Mouse (Mus musculus): ENCODE measurements at regions not wholly inside any gene's neighbourhood (a gene's known extent, or its start where the extent isn't known, plus 50 kb on each side); places are given as distances from the start of the nearest gene placed in this dataset.
A peak's percentile ranks its signal among the peaks of the same experiment; 100 is the strongest.

- H3K4me3 ChIP-seq (ENCODE audit: insufficient read depth, low read depth, low read length) = no peak overlapping the region
- H3K27ac ChIP-seq (replicated peaks; ENCODE audit: low read depth, low read length) = no peak overlapping the region
- no peaks in the 10 kb centered on the region for H3K4me1 ChIP-seq (ENCODE audit: control insufficient read depth, insufficient read depth, insufficient read length, low read length)
These were observed 164.1 kb upstream of the Rpl34 start for GRCm38 (mm10) chr3:130894168-130894814.

DNA sequence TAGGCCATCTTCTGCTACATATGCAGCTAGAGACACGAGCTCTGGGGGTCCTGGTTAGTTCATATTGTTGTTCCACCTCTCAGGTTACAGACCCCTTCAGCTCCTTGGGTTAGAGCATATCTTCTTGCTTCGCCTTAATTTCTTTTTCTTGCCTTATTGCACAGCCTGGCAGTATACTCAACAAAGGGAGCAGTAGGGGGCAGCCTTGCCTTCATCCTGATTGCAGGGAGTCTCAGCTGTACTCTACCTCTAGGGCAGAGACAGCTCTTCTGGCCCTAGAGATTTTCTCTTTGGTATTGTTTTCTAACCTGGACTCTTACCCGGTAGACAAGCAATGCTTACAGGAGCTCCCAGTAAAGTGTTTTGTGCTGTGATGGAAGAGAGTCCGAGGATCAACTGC is 161.1 kb upstream of the Rpl34 start:
- Histone ChIP-seq H3K27ac (replicated peaks; ENCODE audit: low read depth, low read length) (no peak overlapping the region), H3K4me3 (ENCODE audit: insufficient read depth, low read depth, low read length) (no peak overlapping the region), H3K4me1 (ENCODE audit: control insufficient read depth, insufficient read depth, insufficient read length, low read length) (no peaks in the 10 kb centered on the region)

GRCm38 (mm10) chr3:130888587-130888986 is 158.4 kb upstream of the Rpl34 start:
- Histone ChIP-seq H3K27ac (replicated peaks; ENCODE audit: low read depth, low read length) (no peak overlapping the region), H3K4me3 (ENCODE audit: insufficient read depth, low read depth, low read length) (no peak overlapping the region), H3K4me1 (ENCODE audit: control insufficient read depth, insufficient read depth, insufficient read length, low read length) (peaks cover 6% of the 10 kb centered on the region; the same call in 1 of the 2 replicates)

GRCm38 (mm10) chr3:130887540-130888312 is 157.5 kb upstream of the Rpl34 start:
- Histone ChIP-seq H3K4me3 (ENCODE audit: insufficient read depth, low read depth, low read length) (no peak overlapping the region), H3K4me1 (ENCODE audit: control insufficient read depth, insufficient read depth, insufficient read length, low read length) (peaks cover 6% of the 10 kb centered on the region; the same call in 1 of the 2 replicates), H3K27ac (replicated peaks; ENCODE audit: low read depth, low read length) (no peak overlapping the region)

DNA sequence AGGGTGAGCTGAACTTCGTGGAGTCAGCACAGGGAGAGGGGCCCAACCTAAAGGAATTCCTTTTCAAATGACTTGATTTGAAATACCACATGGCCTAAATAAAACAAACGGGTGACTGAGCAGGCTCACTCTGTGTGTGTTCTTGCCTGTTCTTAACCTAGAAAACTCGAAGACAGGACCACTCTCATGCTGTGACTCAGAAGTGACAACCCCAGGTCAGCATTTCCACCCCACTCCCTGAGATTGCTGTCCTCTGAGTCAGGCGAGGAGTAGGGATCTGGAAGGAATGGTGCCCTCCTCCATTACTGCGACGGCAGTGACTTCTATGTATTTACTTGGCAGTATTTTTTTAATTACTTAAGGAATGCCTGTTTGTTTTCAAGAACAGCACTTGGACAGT is 155.8 kb upstream of the Rpl34 start:
- H3K4me3 ChIP-seq (ENCODE audit: insufficient read depth, low read depth, low read length) = no peak overlapping the region
- no peak overlapping the region for H3K27ac ChIP-seq (replicated peaks; ENCODE audit: low read depth, low read length)

DNA sequence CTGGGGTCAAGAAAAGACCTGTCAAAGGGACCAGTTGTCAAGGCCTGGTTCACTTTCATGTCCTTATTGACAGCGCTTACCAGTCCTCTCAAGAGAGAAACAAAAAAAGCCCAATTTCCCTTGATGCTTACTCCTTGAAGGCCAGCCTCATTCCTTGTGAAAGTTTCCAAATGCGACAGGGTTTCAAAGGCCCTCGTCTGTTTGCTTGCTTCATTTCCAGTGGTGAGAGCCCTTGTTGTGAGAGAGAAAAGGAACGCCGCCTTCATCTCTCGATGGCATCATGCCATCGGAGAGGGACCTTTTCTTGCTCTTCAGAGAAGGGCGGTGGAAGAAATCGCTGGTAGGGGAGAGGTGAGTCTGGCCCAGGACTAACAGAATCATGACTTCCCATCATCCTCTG is 154.2 kb upstream of the Rpl34 start:
- no peak overlapping the region for H3K4me3 ChIP-seq (ENCODE audit: insufficient read depth, low read depth, low read length)
- H3K4me1 ChIP-seq (ENCODE audit: control insufficient read depth, insufficient read depth, insufficient read length, low read length) = peaks cover 6% of the 10 kb centered on the region; the same call in 1 of the 2 replicates
- H3K27ac ChIP-seq (replicated peaks; ENCODE audit: low read depth, low read length) = peak overlapping the region; percentile 91

More for the DNA sequence above, 155.8 kb upstream of the Rpl34 start:
- peaks cover 6% of the 10 kb centered on the region; the same call in 1 of the 2 replicates for H3K4me1 ChIP-seq (ENCODE audit: control insufficient read depth, insufficient read depth, insufficient read length, low read length)

DNA sequence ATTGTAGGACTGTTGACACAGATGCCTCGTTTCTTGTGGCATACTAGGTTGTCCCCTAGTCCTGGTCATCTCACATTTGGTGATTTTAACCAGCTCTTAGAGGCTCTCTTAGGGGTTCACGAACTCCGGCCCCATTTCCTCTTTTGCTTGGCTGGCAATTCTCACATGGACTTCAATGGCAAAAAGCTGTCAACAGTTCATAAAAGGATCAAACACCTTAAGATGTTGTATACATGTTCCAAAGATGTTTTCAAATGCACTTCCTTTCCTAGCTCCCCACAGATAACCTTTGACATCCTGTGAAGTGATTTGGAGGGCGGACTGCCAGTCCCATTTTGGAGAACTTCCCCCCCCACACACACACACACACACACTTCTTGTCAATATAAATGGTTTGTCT is 153.7 kb upstream of the Rpl34 start:
- peaks cover 6% of the 10 kb centered on the region; the same call in 1 of the 2 replicates for H3K4me1 ChIP-seq (ENCODE audit: control insufficient read depth, insufficient read depth, insufficient read length, low read length)
- H3K4me3 ChIP-seq (ENCODE audit: insufficient read depth, low read depth, low read length) = no peak overlapping the region
- peak overlapping the region; percentile 91 for H3K27ac ChIP-seq (replicated peaks; ENCODE audit: low read depth, low read length)

GRCm38 (mm10) chr3:130883319-130883718 is 153.1 kb upstream of the Rpl34 start:
- H3K4me3 ChIP-seq (ENCODE audit: insufficient read depth, low read depth, low read length) = no peak overlapping the region
- H3K4me1 ChIP-seq (ENCODE audit: control insufficient read depth, insufficient read depth, insufficient read length, low read length) = peaks cover 6% of the 10 kb centered on the region; the same call in 1 of the 2 replicates
- no peak overlapping the region for H3K27ac ChIP-seq (replicated peaks; ENCODE audit: low read depth, low read length)

DNA sequence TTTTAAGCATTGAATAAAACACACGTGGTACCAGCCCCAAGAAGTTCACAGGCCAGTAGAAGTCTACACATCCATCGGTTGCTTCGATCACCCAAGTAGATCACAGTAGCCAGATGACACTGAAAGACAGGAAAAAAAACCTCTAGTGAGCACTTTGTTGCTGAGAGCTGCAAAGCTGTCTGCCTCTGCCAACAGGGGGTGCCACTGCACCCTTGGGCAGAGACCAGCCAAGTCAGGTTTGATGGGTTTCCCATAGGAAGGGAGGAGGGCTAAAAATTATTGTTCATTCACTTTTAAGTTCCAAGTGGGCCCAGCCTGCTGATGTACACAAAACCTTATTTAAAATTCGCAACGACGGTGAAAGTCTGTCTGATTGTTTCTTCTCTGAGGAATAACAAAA is 150.3 kb upstream of the Rpl34 start:
- H3K4me1 ChIP-seq (ENCODE audit: control insufficient read depth, insufficient read depth, insufficient read length, low read length) = peaks cover 6% of the 10 kb centered on the region; the same call in 1 of the 2 replicates
- H3K4me3 ChIP-seq (ENCODE audit: insufficient read depth, low read depth, low read length) = no peak overlapping the region
- H3K27ac ChIP-seq (replicated peaks; ENCODE audit: low read depth, low read length) = 0 out of 2 replicates have a peak overlapping the region, but pooled peaks have one; percentile 44

- Histone ChIP-seq H3K27ac (replicated peaks; ENCODE audit: low read depth, low read length) (no peak overlapping the region), H3K4me1 (ENCODE audit: control insufficient read depth, insufficient read depth, insufficient read length, low read length) (peaks cover 6% of the 10 kb centered on the region; the same call in 1 of the 2 replicates), H3K4me3 (ENCODE audit: insufficient read depth, low read depth, low read length) (no peak overlapping the region)
These were observed 149.3 kb upstream of the Rpl34 start for GRCm38 (mm10) chr3:130879463-130879862.

DNA sequence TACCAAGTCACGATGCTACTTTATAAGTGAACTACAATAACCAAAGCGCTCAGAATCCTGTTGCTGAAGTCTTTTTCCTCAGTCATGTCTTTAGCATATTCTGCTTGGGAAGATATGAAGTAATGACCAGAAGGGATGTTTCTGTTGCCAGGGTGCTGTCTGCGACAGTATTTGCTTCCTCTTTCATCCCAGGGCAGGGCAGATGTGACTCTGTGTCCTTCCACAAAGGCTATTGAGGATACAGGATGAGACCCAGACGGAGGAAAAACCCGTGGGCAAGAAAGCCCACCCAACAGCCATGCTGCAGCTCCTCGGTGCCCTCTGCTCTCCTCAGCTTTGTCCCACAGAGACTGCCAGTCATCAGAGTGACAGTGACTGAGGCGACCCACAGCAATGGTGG is 148.6 kb upstream of the Rpl34 start:
- H3K4me1 ChIP-seq (ENCODE audit: control insufficient read depth, insufficient read depth, insufficient read length, low read length) = peaks cover 2% of the 10 kb centered on the region; the same call in 1 of the 2 replicates
- no peak overlapping the region for H3K4me3 ChIP-seq (ENCODE audit: insufficient read depth, low read depth, low read length)
- H3K27ac ChIP-seq (replicated peaks; ENCODE audit: low read depth, low read length) = no peak overlapping the region

DNA sequence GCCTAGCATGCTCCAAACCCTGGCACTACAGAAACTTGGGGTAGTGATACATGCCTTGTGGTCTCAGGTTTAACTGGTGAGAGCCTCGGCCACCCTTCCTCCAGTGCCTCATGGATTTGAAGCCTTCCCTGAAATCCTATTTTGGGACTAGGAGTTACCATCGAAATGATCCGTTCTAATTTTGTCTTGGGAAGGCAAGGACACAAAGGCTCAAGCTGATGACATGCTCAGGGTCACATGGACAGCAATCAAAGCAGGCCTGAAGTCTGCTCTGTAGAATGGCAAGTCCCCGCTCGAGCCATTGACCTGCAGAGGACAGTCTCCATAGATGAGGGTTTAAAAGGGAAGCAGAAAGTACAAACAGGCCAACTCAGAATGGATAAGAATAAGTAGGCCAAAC is 147.8 kb upstream of the Rpl34 start:
- H3K4me1 ChIP-seq (ENCODE audit: control insufficient read depth, insufficient read depth, insufficient read length, low read length) = no peaks in the 10 kb centered on the region
- H3K27ac ChIP-seq (replicated peaks; ENCODE audit: low read depth, low read length) = no peak overlapping the region
- H3K4me3 ChIP-seq (ENCODE audit: insufficient read depth, low read depth, low read length) = no peak overlapping the region

DNA sequence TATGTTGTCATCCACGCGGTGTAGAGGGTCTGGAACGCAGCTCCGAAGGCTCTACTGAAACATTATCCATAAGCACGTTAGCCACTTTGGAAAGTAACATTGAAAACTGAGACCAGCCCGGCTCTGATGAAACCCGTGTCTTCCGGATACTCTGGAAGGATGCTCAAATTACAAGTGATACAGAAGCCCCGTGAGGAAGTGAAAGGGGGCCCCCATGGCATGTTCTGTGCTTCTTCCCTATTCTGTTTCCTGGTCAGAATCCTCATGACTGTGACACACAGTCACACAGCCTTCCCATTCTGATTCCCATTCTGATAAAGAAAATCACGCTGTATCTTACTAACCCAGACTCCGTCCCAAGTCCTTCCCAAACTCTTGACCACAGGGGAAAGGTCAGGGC is 143.5 kb upstream of the Rpl34 start:
- Histone ChIP-seq H3K27ac (replicated peaks; ENCODE audit: low read depth, low read length) (peak overlapping the region; percentile 19; the same call in 1 of the 2 replicates), H3K4me1 (ENCODE audit: control insufficient read depth, insufficient read depth, insufficient read length, low read length) (no peaks in the 10 kb centered on the region), H3K4me3 (ENCODE audit: insufficient read depth, low read depth, low read length) (no peak overlapping the region)

- Histone ChIP-seq H3K4me1 (ENCODE audit: control insufficient read depth, insufficient read depth, insufficient read length, low read length) (no peaks in the 10 kb centered on the region), H3K4me3 (ENCODE audit: insufficient read depth, low read depth, low read length) (no peak overlapping the region), H3K27ac (replicated peaks; ENCODE audit: low read depth, low read length) (no peak overlapping the region)
These were observed 136.9 kb upstream of the Rpl34 start for GRCm38 (mm10) chr3:130866952-130867632.

DNA sequence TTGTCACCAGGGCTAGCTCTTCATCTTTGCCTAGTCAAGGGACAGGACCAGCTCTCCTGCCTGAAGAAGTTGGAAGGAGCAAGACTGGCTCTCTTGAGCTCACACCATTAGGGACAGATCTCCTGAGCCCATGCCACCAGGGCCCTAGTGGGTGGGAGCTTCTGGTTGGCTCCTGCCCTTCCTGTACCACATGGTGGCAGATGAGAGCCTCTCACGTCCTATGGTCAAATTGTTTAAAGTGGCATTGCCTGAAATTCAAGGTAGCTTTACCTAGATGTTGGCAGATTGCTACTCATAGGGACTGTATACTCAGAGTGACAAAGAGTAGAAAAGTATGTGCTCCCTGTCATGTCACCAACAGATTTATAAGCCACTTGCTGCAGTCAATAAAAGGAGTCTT is 134.6 kb upstream of the Rpl34 start:
- Histone ChIP-seq H3K4me3 (ENCODE audit: insufficient read depth, low read depth, low read length) (no peak overlapping the region), H3K4me1 (ENCODE audit: control insufficient read depth, insufficient read depth, insufficient read length, low read length) (no peaks in the 10 kb centered on the region), H3K27ac (replicated peaks; ENCODE audit: low read depth, low read length) (no peak overlapping the region)
